ENCODE assay signal across 8 mouse cellular contexts in genomic region chr11:6414751-6415550, GRCm38 (mm10). TPM values are rescaled to one million over a fixed set of nuclear protein-coding genes. Genes with fewer than 3 reads are reported as not detected.
DNase-seq lines count a peak whose midpoint lies in the region; TF ChIP-seq lines count a peak whose summit lies in the region.

Gene Ppia (plus strand): TSS chr11:6415443.

- intact Hi-C loops in heart, postnatal 14 days (cut with DNase I) = no loop called here
- intact Hi-C loops in left cerebral cortex, postnatal 10 days (cut with DNase I) = no loop called here

- H3K36me3 ChIP-seq in kidney, adult 2 months (ENCODE audit: control insufficient read depth, insufficient read depth, low read length) = peaks cover 10% of the 10 kb centered on the region
- peaks cover 34% of the 10 kb centered on the region for H3K36me3 ChIP-seq in forebrain, embryonic 10.5 days (replicated peaks)
- H3K36me3 ChIP-seq in midbrain, embryonic 10.5 days = peaks cover 31% of the 10 kb centered on the region

- WGBS in kidney, adult 2 months = 13% methylated on average over 21 of the region's 21 CpGs
- 13% methylated on average over 21 of the region's 21 CpGs for WGBS in forebrain, embryonic 10.5 days
- WGBS in midbrain, embryonic 10.5 days = 11% methylated on average over 21 of the region's 21 CpGs

- peaks cover 9% of the 10 kb centered on the region; the same call in 1 of the 2 replicates for H3K4me1 ChIP-seq in kidney, adult 2 months (ENCODE audit: control insufficient read depth, insufficient read depth, low read length)
- H3K4me1 ChIP-seq in forebrain, embryonic 10.5 days = peaks cover 35% of the 10 kb centered on the region
- H3K4me1 ChIP-seq in midbrain, embryonic 10.5 days = peaks cover 30% of the 10 kb centered on the region

- no peaks in the 10 kb centered on the region for H3K27me3 ChIP-seq in kidney, adult 2 months (replicated peaks; ENCODE audit: control insufficient read depth, insufficient read depth, low read length)
- no peaks in the 10 kb centered on the region for H3K27me3 ChIP-seq in forebrain, embryonic 10.5 days (ENCODE audit: poor library complexity, severe bottlenecking)
- no peaks in the 10 kb centered on the region for H3K27me3 ChIP-seq in midbrain, embryonic 10.5 days (ENCODE audit: low read depth, poor library complexity, severe bottlenecking)

- H3K9me3 ChIP-seq in forebrain, embryonic 10.5 days = no peaks in the 10 kb centered on the region
- H3K9me3 ChIP-seq in midbrain, embryonic 10.5 days (replicated peaks) = no peaks in the 10 kb centered on the region

- no peak for TF ChIP-seq CTCF in kidney, adult 2 months (conservative IDR thresholded peaks at IDR 0.05; ENCODE audit: insufficient read depth, insufficient read length, low read depth, low read length)

- peak; percentile 25 for TF ChIP-seq POLR2A in kidney, adult 2 months (IDR thresholded peaks at IDR 0.05; ENCODE audit: low read depth, low read length)

- H3K4me3 ChIP-seq in kidney, adult 2 months (ENCODE audit: insufficient read depth, low read depth, low read length) = peak within 1 kb of the TSS; percentile 97
- peak within 1 kb of the TSS; percentile 96 for H3K4me3 ChIP-seq in forebrain, embryonic 10.5 days
- H3K4me3 ChIP-seq in midbrain, embryonic 10.5 days = peak within 1 kb of the TSS; percentile 95

- H3K27ac ChIP-seq in kidney, adult 2 months (ENCODE audit: insufficient read depth, low read depth, low read length) = peak within 1 kb of the TSS; percentile 92
- H3K27ac ChIP-seq in forebrain, embryonic 10.5 days = peak within 1 kb of the TSS; percentile 99
- peak within 1 kb of the TSS; percentile 99 for H3K27ac ChIP-seq in midbrain, embryonic 10.5 days (replicated peaks)

- no peak for DNase-seq in kidney, adult 2 months
- no peak for DNase-seq in kidney, postnatal 25 days
- DNase-seq in adrenal gland, adult 2 months = peak; percentile 36
- DNase-seq in forebrain, embryonic 10.5 days (ENCODE audit: extremely low spot score, low spot score) = no peak
- no peak for DNase-seq in heart, postnatal 14 days
- no peak for DNase-seq in left cerebral cortex, postnatal 10 days (ENCODE audit: extremely low spot score in 1 of 2, low spot score in 2 of 2)
- DNase-seq in midbrain, embryonic 10.5 days (ENCODE audit: low spot score) = peak; percentile 32
- DNase-seq in thymus, postnatal 4 days = no peak

RNA-seq across cellular contexts. Expression of gene Ppia, which starts in this region (rescaled TPM):
- 1,045 and 1,237 TPM in 2 replicates for polyA plus RNA-seq in kidney, adult 2 months (2012; rRNA removed)
- total RNA-seq in adrenal gland, adult 2 months (2021) = 1,000 to 10,000 TPM; 1,264 to 1,797 TPM
- 237 and 265 TPM in 2 replicates for polyA plus RNA-seq in adrenal gland, adult 2 months (2012; rRNA removed)
- 6,009 and 6,074 TPM in 2 replicates for polyA plus RNA-seq in forebrain, embryonic 10.5 days (2016; fragmentation: Nextera tagmentation; extraction: Ambion mirVana)
- 100 to 1,000 TPM; 500 to 603 TPM for total RNA-seq in heart, postnatal 14 days (2021)
- total RNA-seq in left cerebral cortex, postnatal 10 days (2021) = 1,000 to 10,000 TPM; 2,299 to 2,355 TPM
- polyA plus RNA-seq in midbrain, embryonic 10.5 days (2016; fragmentation: Nextera tagmentation; extraction: Ambion mirVana) = 5,494 and 6,336 TPM in 2 replicates

Comparison
In these comparisons a context has a peak if more than half of its experiments do, and no peak if none do; other contexts are left out.
1. DNase-seq: peak in adrenal gland, adult 2 months (single experiment) and midbrain, embryonic 10.5 days (single experiment); none in kidney, adult 2 months (single experiment), kidney, postnatal 25 days (0 of 2), forebrain, embryonic 10.5 days (single experiment), heart, postnatal 14 days (0 of 2), left cerebral cortex, postnatal 10 days (0 of 2) and thymus, postnatal 4 days (single experiment).
2. Peak in every context shown above with its lines, with median percentiles within 50 percentile points of each other: H3K27ac ChIP-seq and H3K4me3 ChIP-seq.